Mouse (Mus musculus) heart, postnatal 36 days (tissue): ENCODE data around the gene Cyfip1. TPM values are rescaled to one million over a fixed set of nuclear protein-coding genes. Genes with fewer than 3 reads are reported as not detected.
A peak's percentile ranks its signal among the peaks of the same experiment; 100 is the strongest.

Source experiments
- DNase-seq, 2 experiments: peaks; one replicate each; pipeline ENCODE4 v3.0.0; 2021 to 2022
- intact Hi-C: fragments of 180-260 bp; cut with DNase I; formaldehyde crosslinking; loops from one replicate; pipeline ENCODE4 v1.15.1; 2025
- total RNA-seq, 2 experiments: library from RNA; stranded (reverse); gene quantifications; 2 replicates each; pipeline ENCODE4 v1.2.3; 2021

The Cyfip1 gene
- total RNA-seq: 10 to 100 TPM; 39.0 to 42.1 TPM

DNA sequence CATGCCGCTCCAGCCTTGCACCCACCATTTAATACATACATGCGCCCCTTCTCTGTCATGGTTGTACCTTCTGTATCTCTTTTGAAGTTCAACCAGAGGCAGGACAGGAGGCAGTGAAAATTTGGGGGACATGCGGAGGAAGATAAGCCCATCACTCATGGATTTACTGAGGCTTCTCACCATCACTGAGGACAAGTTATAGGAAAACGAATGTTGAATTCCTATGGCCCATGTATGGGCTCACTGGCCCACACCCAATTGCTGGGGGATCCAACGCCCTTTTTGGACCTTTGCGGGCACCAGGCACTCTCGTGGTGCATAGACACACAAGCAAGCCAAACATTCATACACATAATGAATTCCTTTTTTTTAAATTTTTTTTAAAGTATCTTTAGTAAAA lies at the start of gene Cyfip1:
TSS of gene Cyfip1 (plus strand) at position 301 of the 400 bp plus-strand sequence.
- no peak for DNase-seq
- intact Hi-C loops: loop anchor here (5.0 kb wide), 1 partner anchor 36 kb away; no protein-coding TSS in a partner anchor

DNA sequence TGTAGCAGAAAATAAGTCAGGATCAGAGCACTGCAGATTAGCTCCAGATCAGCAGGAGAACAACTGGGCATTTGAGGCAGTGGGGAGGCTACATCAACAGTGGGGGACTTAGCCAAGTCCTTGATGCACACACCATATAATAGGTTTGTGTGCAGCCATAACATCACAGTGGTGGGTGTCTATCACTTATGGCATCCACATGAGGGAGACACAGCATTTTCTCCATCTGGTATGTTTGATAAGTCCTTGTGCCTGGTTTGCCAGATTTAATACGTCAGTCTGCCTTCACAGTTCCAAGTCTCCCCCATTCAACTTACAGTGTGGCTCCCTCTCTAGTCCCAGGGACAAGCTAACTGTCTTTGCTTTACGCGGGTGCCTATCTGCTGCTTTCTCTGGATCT lies 49.3 kb upstream of the Cyfip1 start:
- intact Hi-C loops: loop anchor here (5.0 kb wide), 1 partner anchor 255 kb away; no protein-coding TSS in a partner anchor
- DNase-seq: no peak

DNA sequence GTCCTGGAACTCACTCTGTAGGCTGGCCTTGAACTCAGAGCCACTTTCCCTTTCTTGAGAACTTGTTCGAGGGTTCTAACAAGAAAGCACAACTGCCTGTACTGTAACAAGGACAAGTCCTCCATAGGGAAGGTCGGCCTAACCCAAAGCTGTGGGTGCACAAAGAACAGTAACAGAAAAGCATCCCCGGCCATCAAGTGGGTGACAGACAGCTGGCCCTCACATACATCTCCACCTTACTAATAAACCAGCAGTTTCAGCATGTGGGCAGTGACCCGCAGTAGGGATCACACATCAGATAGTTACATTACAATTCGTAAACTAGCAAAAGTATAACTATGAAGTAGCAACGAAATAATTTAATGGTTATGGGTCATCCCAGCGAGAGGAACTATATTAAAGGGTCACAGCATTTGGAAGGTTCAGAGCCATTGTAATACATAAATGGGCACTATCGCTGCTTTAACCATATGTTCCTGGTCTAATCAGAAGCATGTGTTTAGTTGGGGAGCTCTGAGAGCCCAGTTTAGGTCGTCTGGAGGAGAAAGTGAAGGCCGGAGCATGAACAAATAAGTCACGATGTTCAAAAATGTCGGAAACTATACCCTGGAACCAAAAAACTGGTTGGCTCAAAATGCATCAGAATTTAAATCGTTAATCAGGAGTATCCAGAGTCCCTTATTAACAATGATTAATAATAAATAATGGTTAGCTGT lies 48.2 kb upstream of the Cyfip1 start:
- DNase-seq: no peak
- intact Hi-C loops: loop anchor here (5.0 kb wide), 1 partner anchor 254 kb away; no protein-coding TSS in a partner anchor

DNA sequence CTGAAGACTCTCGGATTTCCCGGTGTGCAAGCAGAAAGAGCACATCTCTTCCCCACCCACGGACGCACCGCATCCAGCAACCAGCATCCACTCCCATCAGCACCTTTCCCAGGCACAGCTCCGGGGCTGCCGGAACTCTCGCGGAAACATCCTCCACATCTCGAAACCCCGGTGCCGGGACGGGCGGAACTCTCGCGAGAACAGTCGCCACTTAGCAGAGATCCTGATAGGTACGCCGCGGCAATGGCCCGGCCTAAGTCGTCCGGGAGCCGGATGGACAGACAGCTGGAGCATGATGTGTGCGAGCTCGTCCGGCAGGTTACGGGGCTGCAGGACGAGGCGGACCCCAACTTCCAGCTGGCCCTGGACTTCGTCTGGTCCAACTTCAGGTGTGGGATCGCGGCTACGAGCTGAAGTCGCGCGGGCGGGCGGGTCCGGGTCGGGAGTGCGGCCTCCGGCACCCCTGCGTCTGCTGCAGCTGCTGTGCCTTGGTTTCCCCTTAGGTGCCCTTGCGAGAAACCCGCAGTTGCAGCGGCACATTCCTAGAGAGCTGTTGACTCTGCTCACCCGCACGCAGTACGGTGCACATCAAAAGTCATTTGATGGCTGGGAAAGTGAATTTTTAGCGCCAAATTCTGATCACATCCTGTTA lies 47.5 kb upstream of the Cyfip1 start, which contains the start of gene Tubgcp5:
TSS of gene Tubgcp5 (plus strand) at position 203 of the 652 bp plus-strand sequence.
- intact Hi-C loops: loop anchor here (2.0 to 5.0 kb wide), 2 partner anchors 49 to 253 kb away; no protein-coding TSS in a partner anchor
- peak; percentile 96 for DNase-seq

DNA sequence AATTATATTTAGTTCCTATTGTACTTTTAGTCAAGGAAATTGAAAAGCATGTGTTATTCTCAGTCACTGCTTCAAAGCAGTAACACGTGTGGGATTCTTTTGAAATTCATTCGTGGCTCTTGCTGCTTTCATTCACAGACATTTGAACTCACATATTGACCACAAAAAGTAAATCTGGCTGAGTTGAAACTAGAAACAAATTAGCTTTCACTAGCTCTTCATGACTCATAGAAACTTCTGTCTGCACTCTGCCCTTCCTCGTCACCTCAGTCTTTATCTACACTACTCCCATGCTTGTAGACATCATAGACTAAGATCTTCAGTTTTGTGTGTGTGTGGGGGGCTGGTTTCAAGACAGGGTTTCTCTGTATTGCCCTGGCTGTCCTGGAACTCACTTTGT lies 41.6 kb upstream of the Cyfip1 start:
- intact Hi-C loops: loop anchor here (10.0 kb wide), 1 partner anchor 415 kb away; no protein-coding TSS in a partner anchor

DNA sequence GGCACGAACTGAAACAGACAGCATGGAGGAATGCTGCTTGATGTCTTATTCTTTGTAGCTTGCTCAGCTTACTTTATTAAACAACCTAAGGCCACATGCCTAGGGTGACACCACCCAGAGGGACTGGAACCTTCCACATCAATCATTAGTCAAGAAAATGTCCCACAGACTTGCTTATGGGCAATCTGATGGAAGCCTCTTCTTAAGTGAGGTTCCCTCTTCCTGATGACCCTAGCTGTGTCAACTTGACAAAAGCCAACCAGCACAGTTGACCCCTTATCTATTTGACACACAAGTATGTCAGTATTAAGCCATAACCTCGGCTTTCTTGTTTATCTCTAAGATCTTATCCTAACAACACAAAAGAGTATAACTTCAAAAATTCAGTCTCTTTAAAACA lies 31.6 kb upstream of the Cyfip1 start:
- intact Hi-C loops: loop anchor here (10.0 kb wide), 1 partner anchor 405 kb away; no protein-coding TSS in a partner anchor
- no peak for DNase-seq

More for the DNA sequence above, 41.6 kb upstream of the Cyfip1 start:
- no peak for DNase-seq

DNA sequence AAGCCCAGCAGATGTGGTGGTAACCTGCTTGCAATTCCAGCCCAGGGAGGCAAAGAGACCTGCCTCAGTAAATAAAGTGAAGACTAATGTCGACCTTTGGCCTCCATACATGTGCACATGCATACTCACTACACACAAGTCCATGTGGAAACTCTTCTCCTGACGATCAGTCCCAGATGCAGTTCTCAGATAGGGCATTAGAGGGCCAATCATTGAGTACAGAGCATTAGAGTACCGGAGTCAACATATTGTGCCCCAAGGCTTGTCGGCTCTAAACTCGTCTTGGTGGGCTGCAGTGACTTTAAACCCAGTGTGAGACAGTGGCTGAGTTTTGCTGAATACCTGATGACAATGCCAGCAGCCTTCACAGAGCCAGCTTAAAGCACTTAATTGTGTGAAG lies 17.1 kb upstream of the Cyfip1 start:
- intact Hi-C loops: no loop called here
- DNase-seq: no peak

DNA sequence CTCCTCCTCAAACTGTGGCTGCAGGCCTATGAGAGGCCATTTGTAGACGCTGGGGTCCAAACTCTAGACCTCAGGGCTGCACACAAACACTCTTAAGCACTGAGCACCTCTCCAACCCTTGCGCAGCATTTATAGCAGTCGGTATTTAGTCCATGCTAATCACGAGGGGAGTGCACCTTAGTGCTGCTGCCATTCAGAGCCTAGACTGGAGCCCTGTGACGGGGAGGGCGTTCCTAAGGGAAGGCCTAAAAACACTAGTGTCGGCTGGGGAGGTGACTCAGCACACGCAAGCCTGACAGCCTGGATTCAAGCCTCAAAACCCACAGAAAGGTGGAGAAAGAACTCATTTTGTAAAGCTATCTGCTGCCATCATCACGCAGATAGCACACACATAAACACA lies 14.0 kb upstream of the Cyfip1 start:
- intact Hi-C loops: no loop called here
- no peak for DNase-seq

DNA sequence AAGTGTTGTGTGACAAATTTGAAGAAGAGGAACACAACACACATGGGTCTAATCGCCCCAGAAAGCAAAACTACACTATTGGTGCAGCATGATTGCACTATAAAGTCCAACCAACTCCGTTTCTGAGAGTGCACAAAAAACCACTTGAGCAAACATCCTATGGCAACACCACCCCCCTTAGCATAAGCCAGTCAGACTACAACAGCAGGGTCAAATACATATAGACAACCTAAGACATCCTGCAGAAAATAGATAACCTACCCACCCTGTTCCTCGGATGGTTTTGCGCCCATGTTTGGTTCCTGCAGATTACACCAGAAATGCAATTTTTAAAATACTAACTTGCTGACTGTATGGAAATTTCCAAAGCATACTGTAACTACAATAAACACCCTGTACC lies 4.7 kb upstream of the Cyfip1 start:
- DNase-seq: no peak
- intact Hi-C loops: no loop called here

DNA sequence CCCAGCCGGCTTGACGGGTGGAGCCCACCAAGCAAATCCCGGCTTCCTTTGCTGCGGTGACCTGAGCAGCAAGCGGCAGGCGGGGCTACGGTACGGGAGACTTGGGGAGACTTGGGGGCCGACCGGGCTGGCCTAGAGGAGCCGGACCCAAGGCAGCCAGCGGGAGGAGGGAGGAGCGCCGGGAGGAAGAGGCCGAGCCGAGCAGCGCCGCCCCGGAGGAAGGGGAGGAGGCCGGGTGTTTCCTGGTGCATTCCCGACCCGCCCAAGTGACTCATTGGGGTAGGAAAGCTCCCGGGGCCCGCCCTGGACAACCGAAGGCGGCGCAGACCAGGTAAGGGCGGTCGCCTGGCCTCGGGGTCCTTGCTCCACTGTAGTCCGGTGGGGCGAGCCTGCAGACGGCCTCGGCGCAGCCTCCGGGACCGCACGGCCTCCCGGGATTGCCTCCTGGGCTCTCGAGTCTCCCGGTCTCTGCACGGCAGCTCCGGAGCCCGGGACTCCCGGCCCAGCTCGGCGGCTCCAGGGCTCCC lies 495 bp downstream of the Cyfip1 start:
- intact Hi-C loops: loop anchor here (2.0 to 5.0 kb wide), 2 partner anchors 35 to 47 kb away; partner anchors contain the start of gene Tubgcp5
- peak; percentile 88 to 91 for DNase-seq

DNA sequence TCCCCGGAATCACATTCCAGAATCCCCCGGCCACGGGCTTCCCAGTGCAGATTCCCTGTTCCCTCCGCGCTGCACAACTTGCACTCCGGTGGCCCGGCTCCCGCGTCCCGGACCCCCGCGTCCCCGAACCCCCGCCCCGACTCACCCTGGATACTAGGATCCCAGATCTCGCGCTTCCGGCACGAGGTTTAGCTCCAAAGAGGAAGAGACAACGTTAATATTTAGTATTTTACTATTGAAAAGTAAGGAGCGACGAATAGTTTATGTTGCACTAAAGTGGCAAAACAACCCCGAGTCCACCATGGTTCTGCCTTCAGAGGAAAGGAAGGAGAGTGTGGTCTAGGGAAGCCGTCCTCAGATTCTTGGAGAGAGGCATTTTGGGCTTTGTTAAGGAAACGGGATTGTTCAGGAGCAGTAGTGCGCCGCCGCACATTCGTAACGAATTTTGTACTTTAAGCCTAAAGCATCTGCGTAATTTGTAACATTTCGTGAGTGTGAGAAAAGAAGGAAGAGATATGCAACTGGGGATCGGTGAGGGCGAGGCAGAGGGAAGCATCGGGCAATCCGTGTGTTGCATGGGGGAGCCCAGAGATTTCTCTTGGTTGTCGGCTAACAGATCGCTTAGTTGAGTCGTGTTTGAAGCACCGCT lies 1.1 kb downstream of the Cyfip1 start:
- intact Hi-C loops: loop anchor here (2.0 to 5.0 kb wide), 2 partner anchors 35 to 48 kb away; partner anchors contain the start of gene Tubgcp5

DNA sequence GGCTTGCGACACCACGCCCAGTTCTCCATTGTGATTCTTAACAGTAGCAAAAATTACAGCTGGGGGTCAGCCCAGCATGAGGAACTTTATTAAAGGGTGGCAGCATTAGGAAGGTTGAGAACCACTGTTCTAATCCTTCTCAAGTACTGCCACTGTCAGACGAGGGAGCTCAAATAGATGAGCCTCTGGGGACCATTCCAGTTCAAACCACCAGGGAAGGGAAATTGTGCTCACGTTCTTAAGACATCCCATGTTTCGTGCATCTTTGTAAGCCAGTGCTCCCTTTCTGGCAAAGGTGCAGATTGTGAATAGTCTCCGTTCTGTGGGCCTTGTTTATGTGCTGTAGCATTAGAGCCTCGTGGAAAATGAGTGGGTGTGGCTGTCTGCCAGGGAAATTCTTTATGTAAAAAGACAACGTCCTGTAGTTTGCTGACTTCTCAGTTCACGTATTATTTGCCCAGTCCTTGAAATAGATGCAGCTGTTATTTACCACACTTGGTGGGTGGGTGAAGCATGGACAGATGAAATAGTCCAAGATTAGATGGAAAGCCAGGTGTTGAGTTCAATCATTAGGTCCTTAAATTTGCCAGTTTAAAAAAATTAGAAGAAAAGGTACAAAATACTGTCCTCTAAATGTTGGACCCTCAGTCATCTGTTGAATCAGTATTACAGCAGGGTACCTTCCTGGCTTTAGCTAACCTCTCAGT lies 5.2 kb downstream of the Cyfip1 start:
- no peak for DNase-seq
- intact Hi-C loops: no loop called here

More for the DNA sequence above, 1.1 kb downstream of the Cyfip1 start:
- peak in 1 of 2 experiments; percentile 20 for DNase-seq

DNA sequence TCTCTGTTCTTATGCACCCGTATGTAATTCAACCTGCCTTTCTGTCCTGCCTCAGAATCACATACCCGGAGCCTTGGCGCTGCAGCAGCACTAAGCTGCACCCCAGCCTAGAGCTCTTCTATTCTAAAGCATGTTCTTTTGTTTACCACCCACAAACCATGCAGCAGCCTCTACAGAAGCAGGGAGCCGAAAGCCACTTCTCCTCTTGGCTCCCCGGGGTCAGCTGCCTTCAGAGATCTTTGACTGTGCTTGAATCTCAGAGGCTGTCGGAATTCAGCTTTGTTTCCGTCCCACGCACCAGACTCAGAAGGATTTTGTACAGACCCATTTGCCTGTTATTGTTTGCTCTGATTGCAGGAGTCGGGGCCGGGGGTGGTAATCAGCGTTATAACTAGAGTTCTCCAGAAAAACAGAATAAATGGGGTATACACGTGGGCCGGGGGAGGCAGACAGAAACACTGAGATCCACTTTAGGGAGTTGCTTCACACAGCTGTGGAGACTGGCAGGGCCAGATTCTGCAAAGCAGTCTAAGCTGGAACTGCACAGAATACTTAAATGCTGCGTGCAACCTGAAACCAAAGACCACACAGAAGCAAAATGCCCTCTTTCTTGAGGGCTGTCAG lies 8.5 kb downstream of the Cyfip1 start:
- no peak for DNase-seq
- intact Hi-C loops: no loop called here

DNA sequence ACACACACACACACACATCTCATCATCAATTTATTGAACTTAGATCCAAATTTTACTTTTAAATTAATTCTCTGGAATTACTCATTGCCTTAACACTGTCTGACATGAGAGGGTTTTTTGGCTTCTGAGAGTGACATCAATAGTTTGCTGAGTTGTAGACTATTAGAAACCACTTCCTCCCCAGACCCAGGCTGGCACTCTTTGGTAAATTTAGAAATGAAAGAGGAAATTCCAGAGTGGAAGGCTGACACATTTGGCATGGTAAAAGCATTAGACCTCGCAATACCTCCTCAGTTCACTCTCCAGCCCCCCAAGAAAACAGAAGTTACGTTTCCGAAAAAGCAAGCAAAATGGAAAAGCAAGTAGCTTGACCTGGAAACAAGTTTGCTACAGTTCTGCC lies 11.2 kb downstream of the Cyfip1 start:
- intact Hi-C loops: no loop called here
- DNase-seq: no peak

DNA sequence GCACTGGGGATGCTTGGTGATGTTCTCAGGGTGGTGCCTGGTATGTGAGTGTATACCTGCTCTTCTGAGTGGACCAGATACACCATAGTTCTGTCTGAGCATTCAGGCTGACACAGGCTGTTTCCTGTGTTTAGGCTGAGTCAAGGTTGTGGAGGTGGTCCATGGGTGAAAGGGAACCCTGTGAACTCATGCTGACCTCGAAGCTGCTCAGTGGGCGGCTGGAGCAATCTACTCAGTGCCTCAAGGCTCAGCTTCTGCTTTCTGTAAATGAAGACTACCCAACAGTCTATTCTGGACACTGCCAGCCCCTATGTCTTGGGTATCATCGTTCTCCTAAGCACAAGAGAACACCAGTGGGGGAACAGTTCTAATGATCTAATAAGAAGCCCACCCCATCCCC lies 14.1 kb downstream of the Cyfip1 start:
- intact Hi-C loops: no loop called here
- DNase-seq: no peak

DNA sequence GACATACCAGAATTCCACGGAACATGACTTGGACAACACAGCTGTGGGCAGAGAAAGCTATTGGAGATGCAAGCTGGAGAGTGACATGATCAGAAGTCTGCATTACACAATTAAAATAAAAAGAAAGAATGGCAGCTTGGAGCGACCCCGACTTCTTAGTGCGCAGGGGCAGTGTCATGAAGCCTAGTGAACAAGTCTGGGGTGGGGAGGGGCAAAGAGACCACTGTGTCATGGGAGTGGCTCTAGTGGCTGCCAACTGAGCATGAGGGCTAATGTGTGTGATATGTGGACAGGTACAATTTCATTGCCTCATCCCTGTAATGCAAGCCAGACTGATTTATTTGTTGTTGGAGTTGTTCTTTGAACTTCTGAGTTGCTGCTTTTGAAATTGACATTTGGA lies 15.2 kb downstream of the Cyfip1 start:
- intact Hi-C loops: no loop called here
- DNase-seq: no peak

DNA sequence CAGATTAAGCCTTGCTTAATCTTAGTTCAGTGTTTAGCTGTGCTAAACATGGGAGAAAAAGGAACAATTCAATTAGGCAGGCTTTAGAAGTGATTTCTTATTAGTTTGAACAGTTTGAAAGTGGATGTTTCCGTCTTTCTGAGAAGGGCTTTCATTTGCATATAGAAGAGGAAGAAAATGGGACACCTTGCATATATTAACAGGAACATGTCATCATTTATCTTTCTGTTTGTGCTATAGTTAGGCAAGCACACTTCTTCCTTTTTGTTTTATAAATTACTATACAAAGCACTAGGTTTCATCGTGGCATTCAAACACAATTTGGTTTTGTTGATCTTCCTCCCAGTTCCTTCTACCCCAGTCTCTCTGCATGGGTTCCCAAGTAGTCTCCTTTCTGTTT lies 16.2 kb downstream of the Cyfip1 start:
- no peak for DNase-seq
- intact Hi-C loops: no loop called here

DNA sequence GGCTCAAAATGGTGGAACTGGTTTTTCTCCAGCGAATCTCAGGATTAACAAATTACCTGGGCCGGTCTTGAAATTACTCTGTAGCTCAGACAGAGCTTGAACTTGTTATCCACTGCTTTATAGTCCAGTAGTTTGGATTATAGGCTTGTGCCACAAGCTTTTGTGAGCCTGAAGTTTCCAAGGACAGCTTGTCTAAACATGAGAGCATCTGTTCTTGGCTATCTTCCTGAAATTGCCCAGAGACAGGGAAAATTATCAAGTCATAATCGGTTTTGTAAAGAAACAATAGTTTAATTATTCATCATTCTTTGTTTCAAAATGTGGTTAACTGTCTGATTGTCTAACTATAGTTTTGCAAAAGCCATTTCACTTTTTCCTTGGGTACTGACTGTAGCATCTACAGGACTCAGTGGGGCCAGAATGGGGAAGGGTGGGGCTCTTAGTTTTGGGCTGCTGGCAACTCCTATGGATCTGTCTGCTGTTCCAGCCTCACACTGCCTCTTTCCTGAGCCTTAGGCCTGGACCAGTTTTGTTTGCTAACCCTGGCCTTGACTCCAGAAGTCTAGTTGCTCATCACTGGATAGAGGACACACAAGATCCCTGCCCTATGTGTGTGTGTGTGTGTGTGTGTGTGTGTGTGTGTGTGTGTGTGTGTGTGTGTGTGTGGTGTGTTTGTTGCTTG lies 17.4 kb downstream of the Cyfip1 start:
- DNase-seq: no peak
- intact Hi-C loops: no loop called here

DNA sequence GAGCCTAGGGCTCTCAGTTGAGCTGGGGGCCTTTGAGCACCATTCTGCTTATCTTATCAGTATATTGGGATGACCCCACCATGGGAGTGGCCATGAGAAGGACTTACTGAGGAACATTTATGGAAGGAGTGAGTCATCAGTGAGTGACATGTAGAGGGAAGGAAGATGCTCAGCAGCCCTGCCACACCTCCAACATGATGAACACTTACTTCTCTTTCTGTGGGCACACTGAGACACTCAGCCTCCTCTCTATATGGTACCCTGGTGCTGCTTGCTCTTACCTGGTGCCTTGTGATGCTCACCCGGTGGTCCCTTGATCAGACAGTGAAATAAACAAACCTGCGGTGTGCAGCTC lies 17.9 kb downstream of the Cyfip1 start:
- no peak for DNase-seq

More for the DNA sequence above, 17.9 kb downstream of the Cyfip1 start:
- intact Hi-C loops: no loop called here
